Mouse (Mus musculus): ENCODE results near the gene Exoc8. TPM values are rescaled to one million over a fixed set of nuclear protein-coding genes. Genes with fewer than 3 reads are reported as not detected.

Gene Exoc8
- polyA plus RNA-seq, 1 experiment from 2014 or later, result 15.5 TPM

GRCm38 (mm10) chr8:124923971-124924652 lies 26.6 kb upstream of the Exoc8 start:
- no peaks in the 10 kb centered on the region for H3K36me3 ChIP-seq (replicated peaks)
- no peak overlapping the region for H3K4me3 ChIP-seq
- WGBS, result 78% methylated on average over 15 of the region's 15 CpGs
- no peak for ATAC-seq (replicated peaks)
- H3K27ac ChIP-seq, result no peak overlapping the region
- no peaks in the 10 kb centered on the region for H3K9me3 ChIP-seq
- no peak overlapping the region for H3K9ac ChIP-seq
- peaks cover 11% of the 10 kb centered on the region for H3K4me1 ChIP-seq
- H3K27me3 ChIP-seq (replicated peaks), result no peaks in the 10 kb centered on the region
- H3K4me2 ChIP-seq, result no peak overlapping the region

GRCm38 (mm10) chr8:124922490-124923089 lies 25.1 kb upstream of the Exoc8 start:
- H3K4me2 ChIP-seq, result no peak overlapping the region
- no peak for ATAC-seq (replicated peaks)
- H3K27me3 ChIP-seq (replicated peaks), result no peaks in the 10 kb centered on the region
- H3K4me1 ChIP-seq, result peaks cover 19% of the 10 kb centered on the region
- H3K9ac ChIP-seq, result no peak overlapping the region
- no peak overlapping the region for H3K27ac ChIP-seq
- no peak overlapping the region for H3K4me3 ChIP-seq
- no peaks in the 10 kb centered on the region for H3K36me3 ChIP-seq (replicated peaks)
- no peaks in the 10 kb centered on the region for H3K9me3 ChIP-seq
- WGBS, result 85% methylated on average over 11 of the region's 11 CpGs

GRCm38 (mm10) chr8:124921369-124922279 lies 24.1 kb upstream of the Exoc8 start:
- Histone ChIP-seq H3K4me2 (no peak overlapping the region), H3K36me3 (replicated peaks) (no peaks in the 10 kb centered on the region), H3K27ac (no peak overlapping the region), H3K4me1 (peaks cover 19% of the 10 kb centered on the region), H3K9me3 (no peaks in the 10 kb centered on the region), H3K9ac (no peak overlapping the region), H3K4me3 (no peak overlapping the region), H3K27me3 (replicated peaks) (no peaks in the 10 kb centered on the region)
- WGBS, result 84% methylated on average over 18 of the region's 18 CpGs
- ATAC-seq (replicated peaks), result no peak

GRCm38 (mm10) chr8:124917741-124918484 lies 20.4 kb upstream of the Exoc8 start:
- H3K9ac ChIP-seq, result no peak overlapping the region
- peaks cover 15% of the 10 kb centered on the region for H3K4me1 ChIP-seq
- H3K27ac ChIP-seq, result no peak overlapping the region
- peaks cover 16% of the 10 kb centered on the region; the same call in 1 of the 2 replicates for H3K36me3 ChIP-seq (replicated peaks)
- H3K9me3 ChIP-seq, result no peaks in the 10 kb centered on the region
- no peak overlapping the region for H3K4me3 ChIP-seq
- H3K4me2 ChIP-seq, result no peak overlapping the region
- 80% methylated on average over 18 of the region's 18 CpGs for WGBS
- no peak for ATAC-seq (replicated peaks)
- H3K27me3 ChIP-seq (replicated peaks), result no peaks in the 10 kb centered on the region

GRCm38 (mm10) chr8:124914061-124914460 lies 16.6 kb upstream of the Exoc8 start:
- 96% methylated on average over 5 of the region's 5 CpGs for WGBS
- Histone ChIP-seq H3K36me3 (replicated peaks) (peaks cover 42% of the 10 kb centered on the region; the same call in 1 of the 2 replicates), H3K27me3 (replicated peaks) (no peaks in the 10 kb centered on the region), H3K4me1 (peaks cover 8% of the 10 kb centered on the region; the same call in 1 of the 2 replicates), H3K4me2 (no peak overlapping the region), H3K9ac (no peak overlapping the region), H3K27ac (no peak overlapping the region), H3K9me3 (no peaks in the 10 kb centered on the region), H3K4me3 (no peak overlapping the region)
- no peak for ATAC-seq (replicated peaks)

GRCm38 (mm10) chr8:124911938-124912872 lies 14.7 kb upstream of the Exoc8 start:
- no peak overlapping the region for H3K9ac ChIP-seq
- H3K36me3 ChIP-seq (replicated peaks), result peaks cover 51% of the 10 kb centered on the region; the same call in 1 of the 2 replicates
- no peaks in the 10 kb centered on the region for H3K9me3 ChIP-seq
- no peak overlapping the region for H3K4me3 ChIP-seq
- WGBS, result 84% methylated on average over 17 of the region's 17 CpGs
- H3K4me1 ChIP-seq, result no peaks in the 10 kb centered on the region
- H3K4me2 ChIP-seq, result no peak overlapping the region
- ATAC-seq (replicated peaks), result no peak
- H3K27me3 ChIP-seq (replicated peaks), result no peaks in the 10 kb centered on the region
- H3K27ac ChIP-seq, result no peak overlapping the region

GRCm38 (mm10) chr8:124910349-124910748 lies 12.8 kb upstream of the Exoc8 start:
- Histone ChIP-seq H3K4me1 (no peaks in the 10 kb centered on the region; the same call in 1 of the 2 replicates), H3K4me3 (no peak overlapping the region), H3K9me3 (no peaks in the 10 kb centered on the region), H3K4me2 (no peak overlapping the region), H3K9ac (no peak overlapping the region), H3K27me3 (replicated peaks) (no peaks in the 10 kb centered on the region), H3K27ac (no peak overlapping the region), H3K36me3 (replicated peaks) (peaks cover 67% of the 10 kb centered on the region; the same call in 1 of the 2 replicates)
- WGBS, result 92% methylated on average over 10 of the region's 10 CpGs
- ATAC-seq (replicated peaks), result no peak

- Histone ChIP-seq H3K4me2 (no peak overlapping the region), H3K27ac (no peak overlapping the region), H3K4me1 (no peaks in the 10 kb centered on the region; the same call in 1 of the 2 replicates), H3K27me3 (replicated peaks) (no peaks in the 10 kb centered on the region), H3K9me3 (no peaks in the 10 kb centered on the region), H3K4me3 (no peak overlapping the region), H3K36me3 (replicated peaks) (peaks cover 67% of the 10 kb centered on the region; the same call in 1 of the 2 replicates), H3K9ac (no peak overlapping the region)
- no peak for ATAC-seq (replicated peaks)
- 94% methylated on average over 16 of the region's 16 CpGs for WGBS
Measured at GRCm38 (mm10) chr8:124909936-124910335, 12.4 kb upstream of the Exoc8 start.

GRCm38 (mm10) chr8:124905482-124905881 lies 8.0 kb upstream of the Exoc8 start:
- WGBS, result 94% methylated on average over 2 of the region's 2 CpGs
- no peak overlapping the region for H3K27ac ChIP-seq
- peaks cover 63% of the 10 kb centered on the region for H3K36me3 ChIP-seq (replicated peaks)

GRCm38 (mm10) chr8:124903198-124903597 lies 5.7 kb upstream of the Exoc8 start:
- H3K36me3 ChIP-seq (replicated peaks), result peaks cover 57% of the 10 kb centered on the region
- no peak overlapping the region for H3K27ac ChIP-seq
- no peak overlapping the region for H3K4me3 ChIP-seq
- H3K27me3 ChIP-seq (replicated peaks), result no peaks in the 10 kb centered on the region
- WGBS, result 96% methylated on average over 15 of the region's 15 CpGs
- ATAC-seq (replicated peaks), result no peak
- H3K9me3 ChIP-seq, result no peaks in the 10 kb centered on the region
- no peak overlapping the region for H3K4me2 ChIP-seq
- peaks cover 13% of the 10 kb centered on the region for H3K4me1 ChIP-seq
- no peak overlapping the region for H3K9ac ChIP-seq

More at GRCm38 (mm10) chr8:124905482-124905881, 8.0 kb upstream of the Exoc8 start:
- Histone ChIP-seq H3K27me3 (replicated peaks) (no peaks in the 10 kb centered on the region), H3K9ac (no peak overlapping the region), H3K4me1 (no peaks in the 10 kb centered on the region; the same call in 1 of the 2 replicates), H3K9me3 (no peaks in the 10 kb centered on the region), H3K4me2 (no peak overlapping the region), H3K4me3 (no peak overlapping the region)
- ATAC-seq (replicated peaks), result no peak

Measured in midbrain, embryonic 15.5 days (tissue).